Comparison of ENCODE assay signal across 20 mouse cellular contexts in genomic region chr5:137753111-137753832, GRCm38 (mm10). TPM values are rescaled to one million over a fixed set of nuclear protein-coding genes. Genes with fewer than 3 reads are reported as not detected.
A peak's percentile ranks its signal among the peaks of the same experiment; 100 is the strongest.
DNase-seq lines count a peak whose midpoint lies in the region; ATAC-seq and TF ChIP-seq lines count a peak whose summit lies in the region.
"Had no signal": no experiment of that assay in that cellular context is flagged by ENCODE, and none has a peak within 500 bp of the region (broad histone marks: within the 10 kb centered on the region; RNA-seq: fewer than 3 reads in every experiment).

No protein-coding gene starts in this region.

- H3K4me3 ChIP-seq in hindbrain, embryonic 13.5 days: no peak overlapping the region
- no peak overlapping the region for H3K4me3 ChIP-seq in hindbrain, postnatal 0 days (ENCODE audit: low read length)
- no peak overlapping the region for H3K4me3 ChIP-seq in ES-Bruce4 (ENCODE audit: low read depth, low read length)
- H3K4me3 ChIP-seq in heart, adult 2 months: 0 out of 2 replicates have a peak overlapping the region, but pooled peaks have one; percentile 14
- no peak overlapping the region for H3K4me3 ChIP-seq in heart, postnatal 0 days (ENCODE audit: low read depth, low read length)
- H3K4me3 ChIP-seq: forebrain, embryonic 12.5 days; hindbrain, embryonic 15.5 days; limb, embryonic 13.5 days had no signal

- H3K79me2 ChIP-seq in heart, adult 2 months (replicated peaks; ENCODE audit: control insufficient read depth, insufficient read depth, low read length): no peaks in the 10 kb centered on the region

- no peak for DNase-seq in hindbrain, postnatal 0 days (ENCODE audit: low spot score)
- DNase-seq in heart, adult 2 months: peak; percentile 61 to 73
- peak; percentile 42 for DNase-seq in heart, postnatal 0 days (ENCODE audit: low spot score)
- no peak for DNase-seq in right cerebral cortex, postnatal 25 days
- DNase-seq in yolk sac, embryonic 10.5 days (ENCODE audit: low spot score): no peak
- DNase-seq in embryo, embryonic 10.5 days (ENCODE audit: low spot score): no peak
- DNase-seq: adrenal gland, postnatal 36 days; cerebellum, adult 2 months; kidney, adult 11 months; kidney, postnatal 14 days; lung, embryonic 14.5 days; right cerebral cortex, adult 18-20 months; spleen, adult 18-20 months; thymus, postnatal 4 days had no signal

- H3K4me1 ChIP-seq in hindbrain, embryonic 13.5 days (replicated peaks): peaks cover 28% of the 10 kb centered on the region
- 0 out of 2 replicates have a peak, but pooled peaks cover 11% of the 10 kb centered on the region for H3K4me1 ChIP-seq in hindbrain, postnatal 0 days (ENCODE audit: insufficient read depth, low read length)
- H3K4me1 ChIP-seq in ES-Bruce4 (ENCODE audit: control insufficient read depth, insufficient read depth, low read length): peaks cover 22% of the 10 kb centered on the region
- peaks cover 18% of the 10 kb centered on the region for H3K4me1 ChIP-seq in heart, adult 2 months (ENCODE audit: control insufficient read depth, insufficient read depth, low read length)
- peaks cover 72% of the 10 kb centered on the region for H3K4me1 ChIP-seq in heart, postnatal 0 days (ENCODE audit: control insufficient read depth, insufficient read depth)

- 0 out of 2 replicates have a peak overlapping the region, but pooled peaks have one; percentile 3 for H3K9ac ChIP-seq in hindbrain, embryonic 13.5 days
- no peak overlapping the region for H3K9ac ChIP-seq in hindbrain, postnatal 0 days (replicated peaks; ENCODE audit: low read length)
- no peak overlapping the region for H3K9ac ChIP-seq in ES-Bruce4 (ENCODE audit: low read depth, poor library complexity, severe bottlenecking)
- H3K9ac ChIP-seq in heart, adult 2 months (ENCODE audit: low read depth, low read length): peak overlapping the region; percentile 36; the same call in 1 of the 2 replicates
- peak overlapping the region; percentile 0; the same call in 1 of the 2 replicates for H3K9ac ChIP-seq in heart, postnatal 0 days (replicated peaks; ENCODE audit: low read depth, low read length)
- H3K9ac ChIP-seq: forebrain, embryonic 12.5 days; hindbrain, embryonic 15.5 days; limb, embryonic 13.5 days; lung, embryonic 14.5 days had no signal

- TF ChIP-seq EP300 in ES-Bruce4 (IDR thresholded peaks at IDR 0.05; ENCODE audit: insufficient read depth, low read depth, low read length): 0 out of 2 replicates have a peak, but pooled peaks have one; percentile 19
- peak; percentile 62; the same call in 1 of the 2 replicates for TF ChIP-seq EP300 in heart, adult 2 months (IDR thresholded peaks at IDR 0.05; ENCODE audit: insufficient read depth, low read depth, low read length)
- no peak; the same call in 1 of the 2 replicates for TF ChIP-seq EP300 in heart, postnatal 0 days (IDR thresholded peaks at IDR 0.05; ENCODE audit: low read depth)

- no peaks in the 10 kb centered on the region for H3K27me3 ChIP-seq in hindbrain, embryonic 13.5 days
- no peaks in the 10 kb centered on the region for H3K27me3 ChIP-seq in hindbrain, postnatal 0 days (ENCODE audit: insufficient read depth, low read length)
- no peaks in the 10 kb centered on the region for H3K27me3 ChIP-seq in ES-Bruce4 (ENCODE audit: control insufficient read depth, insufficient read depth, low read length, poor library complexity, severe bottlenecking)
- H3K27me3 ChIP-seq in heart, adult 2 months (ENCODE audit: control insufficient read depth, insufficient read depth, low read length): no peaks in the 10 kb centered on the region
- H3K27me3 ChIP-seq in heart, postnatal 0 days (ENCODE audit: control insufficient read depth, insufficient read depth, low read length): no peaks in the 10 kb centered on the region
- H3K27me3 ChIP-seq: forebrain, embryonic 12.5 days; hindbrain, embryonic 15.5 days; limb, embryonic 13.5 days had no signal

- H3K9me3 ChIP-seq in hindbrain, embryonic 13.5 days: no peaks in the 10 kb centered on the region
- H3K9me3 ChIP-seq in hindbrain, postnatal 0 days (ENCODE audit: low read length): no peaks in the 10 kb centered on the region
- no peaks in the 10 kb centered on the region for H3K9me3 ChIP-seq in ES-Bruce4 (replicated peaks; ENCODE audit: control insufficient read depth, insufficient read depth, low read length, poor library complexity, severe bottlenecking)
- H3K9me3 ChIP-seq in heart, postnatal 0 days (replicated peaks; ENCODE audit: control insufficient read depth, low read length): no peaks in the 10 kb centered on the region
- H3K9me3 ChIP-seq: forebrain, embryonic 12.5 days; hindbrain, embryonic 15.5 days; limb, embryonic 13.5 days had no signal

- peaks cover 42% of the 10 kb centered on the region for H3K36me3 ChIP-seq in hindbrain, embryonic 13.5 days
- H3K36me3 ChIP-seq in hindbrain, postnatal 0 days (ENCODE audit: insufficient read depth, low read length): peaks cover 17% of the 10 kb centered on the region; the same call in 1 of the 2 replicates
- no peaks in the 10 kb centered on the region for H3K36me3 ChIP-seq in ES-Bruce4 (ENCODE audit: control insufficient read depth, insufficient read depth, low read length, poor library complexity, severe bottlenecking)
- peaks cover 18% of the 10 kb centered on the region; the same call in 1 of the 2 replicates for H3K36me3 ChIP-seq in heart, adult 2 months (ENCODE audit: control insufficient read depth, insufficient read depth, low read length)
- H3K36me3 ChIP-seq in heart, postnatal 0 days (replicated peaks; ENCODE audit: control insufficient read depth, insufficient read depth, low read length): peaks cover 50% of the 10 kb centered on the region

- intact Hi-C loops in heart, adult 2 months (cut with DNase I): no loop called here

- no peak for TF ChIP-seq CTCF in hindbrain, postnatal 0 days (IDR thresholded peaks at IDR 0.05; ENCODE audit: low read depth)
- TF ChIP-seq CTCF in ES-Bruce4 (IDR thresholded peaks at IDR 0.05; ENCODE audit: low read depth, low read length): no peak
- TF ChIP-seq CTCF in heart, adult 2 months (IDR thresholded peaks at IDR 0.05): no peak
- TF ChIP-seq CTCF in heart, postnatal 0 days (IDR thresholded peaks at IDR 0.05; ENCODE audit: low read depth): no peak

- no peak for TF ChIP-seq POLR2A in ES-Bruce4 (IDR thresholded peaks at IDR 0.05; ENCODE audit: insufficient read depth, low read length)
- 0 out of 2 replicates have a peak, but pooled peaks have one; percentile 34 for TF ChIP-seq POLR2A in heart, adult 2 months (IDR thresholded peaks at IDR 0.05; ENCODE audit: insufficient read depth, low read depth, low read length)

- no peak overlapping the region for H3K27ac ChIP-seq in hindbrain, embryonic 13.5 days
- no peak overlapping the region for H3K27ac ChIP-seq in hindbrain, postnatal 0 days
- peak overlapping the region; percentile 62 for H3K27ac ChIP-seq in ES-Bruce4 (ENCODE audit: insufficient read depth, low read length)
- H3K27ac ChIP-seq in heart, adult 2 months: peak overlapping the region; percentile 88
- peak overlapping the region; percentile 89 for H3K27ac ChIP-seq in heart, postnatal 0 days (ENCODE audit: low read depth)
- H3K27ac ChIP-seq: forebrain, embryonic 12.5 days; hindbrain, embryonic 15.5 days; limb, embryonic 13.5 days had no signal

- H3K4me2 ChIP-seq in hindbrain, embryonic 13.5 days: no peak overlapping the region
- H3K4me2 ChIP-seq in hindbrain, postnatal 0 days (ENCODE audit: low read depth, low read length): no peak overlapping the region
- H3K4me2 ChIP-seq in heart, postnatal 0 days (ENCODE audit: low read depth, low read length): peak overlapping the region; percentile 8; the same call in 1 of the 2 replicates
- H3K4me2 ChIP-seq: forebrain, embryonic 12.5 days; hindbrain, embryonic 15.5 days; limb, embryonic 13.5 days; lung, embryonic 14.5 days had no signal

- ATAC-seq in hindbrain, embryonic 13.5 days (ENCODE audit: low FRiP score): no peak
- no peak for ATAC-seq in hindbrain, postnatal 0 days
- ATAC-seq in heart, postnatal 0 days (ENCODE audit: insufficient read depth, low read depth): peak; percentile 34; the same call in 1 of the 2 replicates

- WGBS in hindbrain, embryonic 13.5 days: 91% methylated on average over 13 of the region's 13 CpGs
- 85% methylated on average over 13 of the region's 13 CpGs for WGBS in hindbrain, postnatal 0 days
- WGBS in heart, adult 2 months: 39% methylated on average over 13 of the region's 13 CpGs
- 47% methylated on average over 12 of the region's 13 CpGs for WGBS in heart, postnatal 0 days

RNA-seq across cellular contexts. Expression of gene Tsc22d4, which starts 7.7 kb away (rescaled TPM):
- 61.1 and 62.5 TPM in 2 replicates for polyA plus RNA-seq in hindbrain, embryonic 13.5 days (2015; fragmentation: Nextera tagmentation; extraction: Ambion mirVana)
- total RNA-seq in hindbrain, postnatal 0 days (2014; rRNA removed): 383 and 444 TPM in 2 replicates
- polyA plus RNA-seq in hindbrain, postnatal 0 days (2015; fragmentation: Nextera tagmentation; extraction: Ambion mirVana): 251 and 270 TPM in 2 replicates
- polyA plus RNA-seq in ES-Bruce4 (2011; ENCODE audit: insufficient read depth, insufficient read length, low read depth, missing spikeins): 47.7 and 53.3 TPM in 2 replicates
- total RNA-seq in heart, adult 2 months (2021): 100 to 1,000 TPM; 254 to 258 TPM
- 223 and 251 TPM in 2 replicates for polyA plus RNA-seq in heart, adult 2 months (2012; rRNA removed)
- 167 and 192 TPM in 2 replicates for total RNA-seq in heart, postnatal 0 days (2014; rRNA removed; ENCODE audit: low replicate concordance)
- polyA plus RNA-seq in heart, postnatal 0 days (2015; fragmentation: Nextera tagmentation; extraction: Ambion mirVana): 221 and 232 TPM in 2 replicates

RNA-seq across cellular contexts. Expression of gene Nyap1, which starts 11.9 kb away (rescaled TPM):
- polyA plus RNA-seq in hindbrain, embryonic 13.5 days (2015; fragmentation: Nextera tagmentation; extraction: Ambion mirVana): 32.9 and 34.1 TPM in 2 replicates
- 192 and 215 TPM in 2 replicates for total RNA-seq in hindbrain, postnatal 0 days (2014; rRNA removed)
- polyA plus RNA-seq in hindbrain, postnatal 0 days (2015; fragmentation: Nextera tagmentation; extraction: Ambion mirVana): 30.0 and 33.2 TPM in 2 replicates
- polyA plus RNA-seq in ES-Bruce4 (2011; ENCODE audit: insufficient read depth, insufficient read length, low read depth, missing spikeins): 12.4 and 13.0 TPM in 2 replicates
- total RNA-seq in heart, adult 2 months (2021): 1 to 10 TPM in 1 of 2 experiments, under 1 TPM in 1; 0.94 to 1.2 TPM
- polyA plus RNA-seq in heart, adult 2 months (2012; rRNA removed): 1.6 and 1.7 TPM in 2 replicates
- total RNA-seq in heart, postnatal 0 days (2014; rRNA removed; ENCODE audit: low replicate concordance): 1.3 and 5.8 TPM in 2 replicates
- polyA plus RNA-seq in heart, postnatal 0 days (2015; fragmentation: Nextera tagmentation; extraction: Ambion mirVana): 0.56 and 0.65 TPM in 2 replicates
- total RNA-seq: granulocyte monocyte progenitor cell, adult 5-6 weeks had no signal

RNA-seq across cellular contexts. Expression of gene Ppp1r35, which starts 25.4 kb away (rescaled TPM):
- 40.6 and 44.1 TPM in 2 replicates for polyA plus RNA-seq in hindbrain, embryonic 13.5 days (2015; fragmentation: Nextera tagmentation; extraction: Ambion mirVana)
- 52.8 and 67.0 TPM in 2 replicates for total RNA-seq in hindbrain, postnatal 0 days (2014; rRNA removed)
- polyA plus RNA-seq in hindbrain, postnatal 0 days (2015; fragmentation: Nextera tagmentation; extraction: Ambion mirVana): 35.5 and 37.1 TPM in 2 replicates
- 30.3 and 35.4 TPM in 2 replicates for polyA plus RNA-seq in ES-Bruce4 (2011; ENCODE audit: insufficient read depth, insufficient read length, low read depth, missing spikeins)
- total RNA-seq in heart, adult 2 months (2021): 10 to 100 TPM in 1 of 2 experiments, 1 to 10 TPM in 1; 7.4 to 10.8 TPM
- polyA plus RNA-seq in heart, adult 2 months (2012; rRNA removed): 6.8 and 12.0 TPM in 2 replicates
- total RNA-seq in heart, postnatal 0 days (2014; rRNA removed; ENCODE audit: low replicate concordance): 24.0 and 24.5 TPM in 2 replicates
- polyA plus RNA-seq in heart, postnatal 0 days (2015; fragmentation: Nextera tagmentation; extraction: Ambion mirVana): 10.4 and 15.4 TPM in 2 replicates

RNA-seq across cellular contexts. Expression of gene Mepce, which starts 34.2 kb away (rescaled TPM):
- polyA plus RNA-seq in hindbrain, embryonic 13.5 days (2015; fragmentation: Nextera tagmentation; extraction: Ambion mirVana): 10.7 and 11.1 TPM in 2 replicates
- total RNA-seq in hindbrain, postnatal 0 days (2014; rRNA removed): 40.3 and 49.2 TPM in 2 replicates
- polyA plus RNA-seq in hindbrain, postnatal 0 days (2015; fragmentation: Nextera tagmentation; extraction: Ambion mirVana): 16.8 and 17.1 TPM in 2 replicates
- 21.6 and 24.8 TPM in 2 replicates for polyA plus RNA-seq in ES-Bruce4 (2011; ENCODE audit: insufficient read depth, insufficient read length, low read depth, missing spikeins)
- 10 to 100 TPM; 21.3 to 26.0 TPM for total RNA-seq in heart, adult 2 months (2021)
- polyA plus RNA-seq in heart, adult 2 months (2012; rRNA removed): 24.1 and 31.5 TPM in 2 replicates
- 18.0 and 19.6 TPM in 2 replicates for total RNA-seq in heart, postnatal 0 days (2014; rRNA removed; ENCODE audit: low replicate concordance)
- polyA plus RNA-seq in heart, postnatal 0 days (2015; fragmentation: Nextera tagmentation; extraction: Ambion mirVana): 5.0 and 5.4 TPM in 2 replicates

RNA-seq across cellular contexts. Expression of gene Zcwpw1, which starts 34.3 kb away (rescaled TPM):
- polyA plus RNA-seq in hindbrain, embryonic 13.5 days (2015; fragmentation: Nextera tagmentation; extraction: Ambion mirVana): 10.6 and 12.3 TPM in 2 replicates
- 3.8 and 4.9 TPM in 2 replicates for total RNA-seq in hindbrain, postnatal 0 days (2014; rRNA removed)
- 11.4 TPM in 2 replicates for polyA plus RNA-seq in hindbrain, postnatal 0 days (2015; fragmentation: Nextera tagmentation; extraction: Ambion mirVana)
- 15.0 and 15.5 TPM in 2 replicates for polyA plus RNA-seq in ES-Bruce4 (2011; ENCODE audit: insufficient read depth, insufficient read length, low read depth, missing spikeins)
- total RNA-seq in heart, adult 2 months (2021): under 1 TPM; 0.44 to 0.52 TPM
- polyA plus RNA-seq in heart, adult 2 months (2012; rRNA removed): 0.39 and 0.50 TPM in 2 replicates
- 1.4 and 8.7 TPM in 2 replicates for total RNA-seq in heart, postnatal 0 days (2014; rRNA removed; ENCODE audit: low replicate concordance)
- polyA plus RNA-seq in heart, postnatal 0 days (2015; fragmentation: Nextera tagmentation; extraction: Ambion mirVana): 2.2 and 3.6 TPM in 2 replicates

Comparison
In these comparisons a context has a peak if more than half of its experiments do, and no peak if none do; other contexts are left out.
1. H3K9ac ChIP-seq: peak in hindbrain, embryonic 13.5 days (single experiment), heart, adult 2 months (single experiment) and heart, postnatal 0 days (single experiment); none in hindbrain, postnatal 0 days (single experiment) and ES-Bruce4 (single experiment).
2. H3K27ac ChIP-seq: peak in ES-Bruce4 (single experiment), heart, adult 2 months (single experiment) and heart, postnatal 0 days (single experiment); none in hindbrain, embryonic 13.5 days (single experiment) and hindbrain, postnatal 0 days (single experiment).
3. DNase-seq: peak in heart, adult 2 months (2 of 2) and heart, postnatal 0 days (single experiment); none in hindbrain, postnatal 0 days (single experiment), right cerebral cortex, postnatal 25 days (single experiment), yolk sac, embryonic 10.5 days (single experiment) and embryo, embryonic 10.5 days (single experiment).